Mouse (Mus musculus): ENCODE measurements at regions not wholly inside any gene's neighbourhood (a gene's known extent, or its start where the extent isn't known, plus 50 kb on each side); places are given as distances from the start of the nearest gene placed in this dataset.
A peak's percentile ranks its signal among the peaks of the same experiment; 100 is the strongest.

- DNase-seq: no peak
These were observed 53.3 kb upstream of the Tram2 start for GRCm38 (mm10) chr1:21132340-21132739.

- no peak for DNase-seq
These were observed 67.9 kb upstream of the Tram2 start for GRCm38 (mm10) chr1:21146961-21147360.

- DNase-seq: peak; percentile 70
These were observed 56.6 kb upstream of the Tmem14a start for GRCm38 (mm10) chr1:21161742-21162141.

GRCm38 (mm10) chr1:21166287-21166733 is 52.1 kb upstream of the Tmem14a start:
- DNase-seq: peak; percentile 70

GRCm38 (mm10) chr1:21166762-21167161 is 51.6 kb upstream of the Tmem14a start:
- no peak for DNase-seq

Data from cerebellum, adult 8-10 months (tissue).